Mouse (Mus musculus) hindbrain, embryonic 12.5 days (tissue): ENCODE measurements at regions not wholly inside any gene's neighbourhood (a gene's known extent, or its start where the extent isn't known, plus 50 kb on each side); places are given as distances from the start of the nearest gene placed in this dataset.

ENCODE experiments used
- ATAC-seq: fragments of 200-750 bp; cut with Nextera tagmentation; 2 replicates; pipeline ENCODE4 v1.8.0; 2017; ENCODE audit warnings: moderate TSS enrichment; ENCODE audit not compliant: low FRiP score
- H3K27ac ChIP-seq: fragments of 300-500 bp; sonication (generic); 2 replicates; pipeline ENCODE4 v1.5.1; 2016; ENCODE audit warnings: mild to moderate bottlenecking
- H3K27me3 ChIP-seq: fragments of 300-500 bp; sonication (generic); 2 replicates; pipeline ENCODE4 v1.6.1; 2016; ENCODE audit warnings: mild to moderate bottlenecking
- H3K36me3 ChIP-seq: fragments of 300-500 bp; sonication (generic); 2 replicates; pipeline ENCODE4 v1.6.1; 2016; ENCODE audit warnings: mild to moderate bottlenecking
- H3K4me1 ChIP-seq: fragments of 300-500 bp; sonication (generic); 2 replicates; pipeline ENCODE4 v1.6.1; 2016
- H3K4me2 ChIP-seq: fragments of 300-500 bp; sonication (generic); replicated peaks from 2 replicates; pipeline ENCODE4 v1.6.1; 2016; ENCODE audit warnings: mild to moderate bottlenecking
- H3K4me3 ChIP-seq: fragments of 300-500 bp; sonication (generic); 2 replicates; pipeline ENCODE4 v1.5.1; 2016; ENCODE audit warnings: mild to moderate bottlenecking
- H3K9ac ChIP-seq: fragments of 300-500 bp; sonication (generic); 2 replicates; pipeline ENCODE4 v1.6.1; 2016; ENCODE audit warnings: mild to moderate bottlenecking, moderate library complexity
- H3K9me3 ChIP-seq: fragments of 300-500 bp; sonication (generic); replicated peaks from 2 replicates; pipeline ENCODE4 v1.6.1; 2016; ENCODE audit warnings: mild to moderate bottlenecking
- WGBS: fragments of 180-500 bp; shearing (Covaris S2); methylation state at CpG from one replicate; pipeline ENCODE4 v1.1.7; 2016; 5-methylcytosine and 5-hydroxymethylcytosine counted together

GRCm38 (mm10) chr6:16064691-16065090, 344.2 kb downstream of the Mdfic start:
- Histone ChIP-seq H3K27me3 (no peaks in the 10 kb centered on the region), H3K9ac (no peak overlapping the region), H3K4me1 (no peaks in the 10 kb centered on the region), H3K4me2 (no peak overlapping the region), H3K27ac (no peak overlapping the region), H3K36me3 (no peaks in the 10 kb centered on the region), H3K9me3 (no peaks in the 10 kb centered on the region), H3K4me3 (no peak overlapping the region)
- 77% methylated on average over 8 of the region's 8 CpGs for WGBS
- ATAC-seq = no peak

- Histone ChIP-seq H3K4me3 (no peak overlapping the region), H3K9me3 (no peaks in the 10 kb centered on the region), H3K9ac (no peak overlapping the region), H3K36me3 (no peaks in the 10 kb centered on the region), H3K27ac (no peak overlapping the region), H3K4me1 (no peaks in the 10 kb centered on the region), H3K27me3 (no peaks in the 10 kb centered on the region), H3K4me2 (no peak overlapping the region)
- WGBS = 88% methylated on average over 5 of the region's 5 CpGs
- no peak for ATAC-seq
Measured at GRCm38 (mm10) chr6:16065121-16065520, 344.7 kb downstream of the Mdfic start.

GRCm38 (mm10) chr6:16076266-16076665, 355.8 kb downstream of the Mdfic start:
- 90% methylated on average over 2 of the region's 2 CpGs for WGBS
- no peak overlapping the region for H3K27ac ChIP-seq
- H3K9me3 ChIP-seq = no peaks in the 10 kb centered on the region
- H3K9ac ChIP-seq = no peak overlapping the region
- no peaks in the 10 kb centered on the region for H3K4me1 ChIP-seq
- H3K4me3 ChIP-seq = no peak overlapping the region
- no peaks in the 10 kb centered on the region for H3K36me3 ChIP-seq
- no peak overlapping the region for H3K4me2 ChIP-seq
- no peaks in the 10 kb centered on the region for H3K27me3 ChIP-seq
- no peak for ATAC-seq

GRCm38 (mm10) chr6:16077195-16077810, 356.8 kb downstream of the Mdfic start:
- no peak overlapping the region for H3K4me3 ChIP-seq
- H3K4me2 ChIP-seq = no peak overlapping the region
- no peak overlapping the region for H3K9ac ChIP-seq
- ATAC-seq = 0 out of 2 replicates have a peak, but pooled peaks have one; percentile 69
- H3K9me3 ChIP-seq = no peaks in the 10 kb centered on the region
- no peaks in the 10 kb centered on the region for H3K27me3 ChIP-seq
- H3K36me3 ChIP-seq = no peaks in the 10 kb centered on the region
- WGBS = 69% methylated on average over 4 of the region's 4 CpGs
- H3K4me1 ChIP-seq = no peaks in the 10 kb centered on the region
- H3K27ac ChIP-seq = no peak overlapping the region

- ATAC-seq = no peak
- Histone ChIP-seq H3K4me2 (no peak overlapping the region), H3K27me3 (no peaks in the 10 kb centered on the region)
Measured at GRCm38 (mm10) chr6:16077917-16078316, 357.5 kb downstream of the Mdfic start.

GRCm38 (mm10) chr6:16086952-16087537, 366.6 kb downstream of the Mdfic start:
- Histone ChIP-seq H3K9ac (no peak overlapping the region), H3K9me3 (no peaks in the 10 kb centered on the region), H3K4me2 (no peak overlapping the region), H3K36me3 (no peaks in the 10 kb centered on the region), H3K4me1 (no peaks in the 10 kb centered on the region), H3K27ac (no peak overlapping the region), H3K27me3 (no peaks in the 10 kb centered on the region), H3K4me3 (no peak overlapping the region)
- ATAC-seq = no peak
- WGBS = 95% methylated on average over 7 of the region's 7 CpGs

More at GRCm38 (mm10) chr6:16077917-16078316, 357.5 kb downstream of the Mdfic start:
- no peak overlapping the region for H3K9ac ChIP-seq
- no peak overlapping the region for H3K4me3 ChIP-seq
- no peaks in the 10 kb centered on the region for H3K4me1 ChIP-seq
- H3K27ac ChIP-seq = no peak overlapping the region
- H3K9me3 ChIP-seq = no peaks in the 10 kb centered on the region
- no peaks in the 10 kb centered on the region for H3K36me3 ChIP-seq

GRCm38 (mm10) chr6:16098761-16099160, 378.3 kb downstream of the Mdfic start:
- Histone ChIP-seq H3K36me3 (no peaks in the 10 kb centered on the region), H3K4me3 (no peak overlapping the region), H3K27me3 (no peaks in the 10 kb centered on the region), H3K9ac (no peak overlapping the region), H3K9me3 (no peaks in the 10 kb centered on the region), H3K4me2 (no peak overlapping the region), H3K4me1 (no peaks in the 10 kb centered on the region), H3K27ac (no peak overlapping the region)
- no peak for ATAC-seq

GRCm38 (mm10) chr6:16141009-16141408, 420.5 kb downstream of the Mdfic start:
- WGBS = 49% methylated on average over 3 of the region's 3 CpGs
- Histone ChIP-seq H3K27ac (no peak overlapping the region), H3K36me3 (no peaks in the 10 kb centered on the region), H3K4me2 (no peak overlapping the region), H3K9ac (no peak overlapping the region), H3K9me3 (no peaks in the 10 kb centered on the region), H3K4me1 (no peaks in the 10 kb centered on the region), H3K4me3 (no peak overlapping the region), H3K27me3 (no peaks in the 10 kb centered on the region)
- no peak for ATAC-seq

GRCm38 (mm10) chr6:16144538-16144937, 424.1 kb downstream of the Mdfic start:
- Histone ChIP-seq H3K4me2 (no peak overlapping the region), H3K4me1 (no peaks in the 10 kb centered on the region), H3K9me3 (no peaks in the 10 kb centered on the region), H3K4me3 (no peak overlapping the region), H3K27me3 (no peaks in the 10 kb centered on the region), H3K9ac (no peak overlapping the region), H3K27ac (no peak overlapping the region), H3K36me3 (no peaks in the 10 kb centered on the region)
- WGBS = 61% methylated on average over 6 of the region's 6 CpGs
- no peak for ATAC-seq

- WGBS = 89% methylated on average over 3 of the region's 3 CpGs
- no peak overlapping the region for H3K4me2 ChIP-seq
- ATAC-seq = no peak
- H3K4me3 ChIP-seq = no peak overlapping the region
- H3K27ac ChIP-seq = no peak overlapping the region
- no peak overlapping the region for H3K9ac ChIP-seq
- H3K9me3 ChIP-seq = no peaks in the 10 kb centered on the region
- no peaks in the 10 kb centered on the region for H3K27me3 ChIP-seq
- H3K36me3 ChIP-seq = no peaks in the 10 kb centered on the region
- H3K4me1 ChIP-seq = no peaks in the 10 kb centered on the region
Measured at GRCm38 (mm10) chr6:16150535-16150934, 430.1 kb downstream of the Mdfic start.

GRCm38 (mm10) chr6:16151478-16151877, 431.0 kb downstream of the Mdfic start:
- Histone ChIP-seq H3K9ac (no peak overlapping the region), H3K27ac (no peak overlapping the region), H3K27me3 (no peaks in the 10 kb centered on the region), H3K4me2 (no peak overlapping the region), H3K4me1 (no peaks in the 10 kb centered on the region), H3K9me3 (no peaks in the 10 kb centered on the region), H3K4me3 (no peak overlapping the region), H3K36me3 (no peaks in the 10 kb centered on the region)
- no peak for ATAC-seq

GRCm38 (mm10) chr6:16152691-16153090, 432.2 kb downstream of the Mdfic start:
- Histone ChIP-seq H3K4me1 (no peaks in the 10 kb centered on the region), H3K36me3 (no peaks in the 10 kb centered on the region), H3K9me3 (no peaks in the 10 kb centered on the region), H3K4me2 (no peak overlapping the region), H3K4me3 (no peak overlapping the region), H3K27me3 (no peaks in the 10 kb centered on the region), H3K9ac (no peak overlapping the region), H3K27ac (no peak overlapping the region)
- no peak; the same call in 1 of the 2 replicates for ATAC-seq
- WGBS = 51% methylated on average over 6 of the region's 6 CpGs

GRCm38 (mm10) chr6:16165012-16165411, 444.6 kb downstream of the Mdfic start:
- Histone ChIP-seq H3K36me3 (no peaks in the 10 kb centered on the region), H3K4me2 (no peak overlapping the region), H3K4me1 (no peaks in the 10 kb centered on the region), H3K27me3 (no peaks in the 10 kb centered on the region), H3K9me3 (no peaks in the 10 kb centered on the region), H3K27ac (no peak overlapping the region), H3K4me3 (no peak overlapping the region), H3K9ac (no peak overlapping the region)
- no peak for ATAC-seq
- 89% methylated on average over 2 of the region's 2 CpGs for WGBS
